Mouse (Mus musculus) neural tube, embryonic 11.5 days (tissue): ENCODE data around the gene Plppr2. TPM values are rescaled to one million over a fixed set of nuclear protein-coding genes. Genes with fewer than 3 reads are reported as not detected.
A peak's percentile ranks its signal among the peaks of the same experiment; 100 is the strongest.

Experiments used
- ATAC-seq: fragments of 200-750 bp; cut with Nextera tagmentation; 2 replicates; pipeline ENCODE4 v1.8.0; 2017; ENCODE audit warnings: moderate number of reproducible peaks, mild to moderate bottlenecking, moderate TSS enrichment, moderate library complexity; ENCODE audit not compliant: insufficient read depth, low FRiP score, low TSS enrichment
- DNase-seq: peaks from one replicate; pipeline ENCODE4 v3.0.0-alpha.2; 2015; ENCODE audit warnings: low spot score
- H3K27ac ChIP-seq: fragments of 300-500 bp; sonication (generic); 2 replicates; pipeline ENCODE4 v1.5.1; 2014; ENCODE audit warnings: low read depth, mild to moderate bottlenecking, low read length
- H3K27me3 ChIP-seq: fragments of 300-500 bp; sonication (generic); 2 replicates; pipeline ENCODE4 v1.6.1; 2014; ENCODE audit warnings: mild to moderate bottlenecking, low read length, mixed read lengths; ENCODE audit not compliant: control insufficient read depth, insufficient read depth
- H3K36me3 ChIP-seq: fragments of 300-500 bp; sonication (generic); 2 replicates; pipeline ENCODE4 v1.6.1; 2014; ENCODE audit warnings: mild to moderate bottlenecking, low read length, moderate library complexity, mixed read lengths; ENCODE audit not compliant: control insufficient read depth, insufficient read depth
- H3K4me1 ChIP-seq: fragments of 300-500 bp; sonication (generic); 2 replicates; pipeline ENCODE4 v1.6.1; 2014; ENCODE audit warnings: low read length, mixed read lengths; ENCODE audit not compliant: control insufficient read depth, insufficient read depth
- H3K4me2 ChIP-seq: fragments of 300-500 bp; sonication (generic); 2 replicates; pipeline ENCODE4 v1.6.1; 2014; ENCODE audit warnings: low read depth, mild to moderate bottlenecking, moderate library complexity
- H3K4me3 ChIP-seq: fragments of 300-500 bp; sonication (generic); 2 replicates; pipeline ENCODE4 v1.5.1; 2014; ENCODE audit warnings: low read depth, low read length
- H3K9ac ChIP-seq: fragments of 300-500 bp; sonication (generic); 2 replicates; pipeline ENCODE4 v1.6.1; 2014; ENCODE audit warnings: mild to moderate bottlenecking, low read length
- H3K9me3 ChIP-seq: fragments of 300-500 bp; sonication (generic); 2 replicates; pipeline ENCODE4 v1.6.1; 2016; ENCODE audit warnings: low read length; ENCODE audit not compliant: control insufficient read depth
- WGBS: fragments of 180-500 bp; shearing (Covaris S2); extraction: QIAGEN DNeasy Blood & Tissue Kit; methylation state at CpG from one replicate; pipeline ENCODE4 v1.1.7; 2014; 5-methylcytosine and 5-hydroxymethylcytosine counted together
- polyA plus RNA-seq: library from polyadenylated mRNA; unstranded; fragments of >200 nt; fragmentation: Nextera tagmentation; extraction: Ambion mirVana; gene quantifications from 2 replicates; pipeline ENCODE4 v1.2.1, GENCODE M21; 2014

Gene Plppr2
- polyA plus RNA-seq, 1 experiment from 2014 or later = 27.7 TPM

DNA sequence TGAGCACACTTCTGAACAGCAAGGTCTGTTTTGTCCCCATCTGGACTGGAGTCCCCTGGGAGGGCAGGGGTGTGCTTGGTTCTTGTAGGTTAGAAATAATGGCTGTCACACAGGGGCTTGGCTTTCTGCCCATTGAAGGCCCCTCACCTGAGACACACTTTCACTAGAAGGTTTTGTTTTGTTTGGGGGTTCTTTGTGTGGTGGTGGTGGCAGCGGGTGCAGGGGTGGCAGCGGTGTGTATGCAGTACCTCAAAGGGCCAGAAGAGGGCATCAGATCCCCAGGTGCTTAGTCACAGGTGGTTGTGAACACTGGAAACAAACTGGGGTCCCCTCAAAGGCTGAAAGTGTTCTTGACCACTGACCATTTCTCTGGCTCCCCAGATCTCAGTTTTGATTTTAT lies 41.1 kb downstream of the Plppr2 start:
- H3K4me3 ChIP-seq = no peak overlapping the region
- H3K4me1 ChIP-seq = no peaks in the 10 kb centered on the region
- H3K27ac ChIP-seq = no peak overlapping the region
- no peaks in the 10 kb centered on the region for H3K9me3 ChIP-seq
- H3K9ac ChIP-seq = no peak overlapping the region
- no peak overlapping the region for H3K4me2 ChIP-seq
- ATAC-seq (no peak), DNase-seq (no peak)
- 18% methylated on average over 2 of the region's 2 CpGs for WGBS
- H3K27me3 ChIP-seq = no peaks in the 10 kb centered on the region
- H3K36me3 ChIP-seq = no peaks in the 10 kb centered on the region

DNA sequence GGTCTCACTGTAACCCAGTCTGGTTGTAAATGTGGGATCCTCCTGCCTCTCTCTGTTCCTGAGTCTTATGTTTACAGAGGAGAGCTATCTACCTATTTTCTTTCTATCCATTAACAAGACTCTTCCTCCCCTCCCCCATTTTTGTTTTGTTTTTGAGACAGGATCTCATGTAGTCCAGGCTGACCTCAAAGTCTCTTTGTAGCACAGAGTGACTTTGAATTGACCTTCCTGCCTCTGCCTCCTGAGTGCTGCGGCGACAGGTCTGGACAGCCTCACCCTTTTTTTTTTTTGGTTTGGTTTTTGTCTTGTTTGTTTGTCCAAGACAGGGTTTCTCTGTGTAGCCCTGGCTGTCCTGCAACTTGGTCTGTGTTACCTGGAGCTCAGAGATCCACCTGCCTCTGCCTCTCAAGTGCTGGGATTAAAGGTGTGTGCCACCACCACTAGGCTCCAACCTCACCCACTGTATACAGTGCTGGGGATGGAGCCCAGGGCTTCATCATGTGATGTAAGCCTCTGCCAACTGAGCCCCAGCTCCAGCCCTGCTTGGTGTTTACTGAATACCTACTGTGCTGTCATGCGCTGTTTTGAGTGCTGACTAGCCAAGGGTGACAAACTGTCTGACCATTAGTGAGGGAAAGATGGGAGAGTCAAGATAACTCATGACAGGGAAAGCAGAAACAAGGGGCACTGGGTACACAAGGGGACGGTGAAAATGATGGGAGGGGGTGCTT lies 41.7 kb downstream of the Plppr2 start:
- Histone ChIP-seq H3K4me2 (no peak overlapping the region), H3K27ac (no peak overlapping the region), H3K9me3 (no peaks in the 10 kb centered on the region), H3K27me3 (no peaks in the 10 kb centered on the region), H3K36me3 (no peaks in the 10 kb centered on the region), H3K4me3 (no peak overlapping the region), H3K4me1 (no peaks in the 10 kb centered on the region), H3K9ac (no peak overlapping the region)
- DNase-seq (no peak), ATAC-seq (no peak)
- 87% methylated on average over 4 of the region's 4 CpGs for WGBS

DNA sequence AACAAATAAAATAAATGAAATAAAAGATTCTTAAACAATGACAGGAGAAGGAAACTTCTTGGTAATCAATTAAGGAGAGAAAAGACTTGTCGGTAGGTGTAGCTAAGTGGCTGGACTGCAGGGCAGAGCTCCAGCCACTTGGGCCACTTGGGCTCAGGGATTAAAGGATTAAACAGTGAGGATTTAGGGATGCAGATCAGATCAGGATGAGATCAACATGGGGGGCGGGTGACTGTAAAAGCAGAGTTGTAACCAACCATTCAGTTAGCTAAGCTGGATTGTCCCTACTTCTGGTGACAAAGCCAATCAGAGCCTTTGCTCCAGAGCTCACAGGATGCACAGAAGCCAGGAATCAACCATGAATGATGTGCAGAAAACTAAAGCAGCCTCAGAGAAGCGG lies 47.1 kb downstream of the Plppr2 start:
- Histone ChIP-seq H3K9me3 (no peaks in the 10 kb centered on the region), H3K4me3 (no peak overlapping the region), H3K4me2 (no peak overlapping the region), H3K4me1 (peaks cover 6% of the 10 kb centered on the region), H3K27me3 (peaks cover 27% of the 10 kb centered on the region), H3K36me3 (no peaks in the 10 kb centered on the region), H3K9ac (no peak overlapping the region), H3K27ac (no peak overlapping the region)
- WGBS = 37% methylated on average over 3 of the region's 3 CpGs
- ATAC-seq (no peak), DNase-seq (no peak)

DNA sequence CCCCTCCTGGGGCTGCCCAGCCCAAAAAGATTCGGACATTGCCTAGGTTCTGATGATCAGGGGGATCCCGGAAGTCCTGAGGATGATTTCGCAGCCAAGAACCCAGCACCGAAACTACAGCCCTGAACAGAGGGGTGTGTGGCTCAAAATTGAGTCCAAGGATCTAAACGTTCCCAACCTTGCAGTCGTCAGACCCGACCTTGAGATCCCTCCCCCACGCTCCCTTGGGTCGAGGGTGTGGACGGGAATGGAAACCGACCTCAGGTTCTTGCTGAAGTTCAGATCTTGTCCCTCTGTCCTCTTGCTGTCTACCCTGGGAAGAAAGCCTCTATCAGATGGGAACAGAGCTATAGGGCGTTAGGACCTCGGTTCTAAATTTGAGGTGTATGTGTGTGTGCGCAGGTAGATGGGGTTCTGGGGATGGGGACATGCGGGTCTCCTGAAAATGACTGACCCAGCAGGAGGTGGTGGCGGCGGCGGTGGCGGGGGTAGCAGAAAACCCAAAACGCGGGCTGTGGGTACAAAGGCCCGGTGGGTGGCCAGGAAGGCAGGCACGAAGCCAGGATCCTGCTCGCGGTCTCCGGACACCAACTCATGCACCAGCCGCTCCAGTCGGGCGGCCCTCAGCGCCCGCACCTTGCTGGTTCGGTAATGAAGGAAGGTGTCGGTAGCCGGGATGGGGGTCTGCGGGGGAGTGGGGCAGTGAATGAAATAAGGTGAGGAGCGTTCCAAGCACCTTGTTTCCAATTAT lies 50.9 kb downstream of the Plppr2 start:
- H3K4me1 ChIP-seq = peaks cover 16% of the 10 kb centered on the region
- H3K4me2 ChIP-seq = peak overlapping the region; percentile 77; the same call in 1 of the 2 replicates
- H3K27me3 ChIP-seq = peaks cover 57% of the 10 kb centered on the region
- ATAC-seq = no peak
- no peaks in the 10 kb centered on the region for H3K9me3 ChIP-seq
- no peak for DNase-seq
- H3K4me3 ChIP-seq = no peak overlapping the region
- 7% methylated on average over 36 of the region's 36 CpGs for WGBS
- no peaks in the 10 kb centered on the region for H3K36me3 ChIP-seq
- no peak overlapping the region for H3K9ac ChIP-seq
- H3K27ac ChIP-seq = no peak overlapping the region

DNA sequence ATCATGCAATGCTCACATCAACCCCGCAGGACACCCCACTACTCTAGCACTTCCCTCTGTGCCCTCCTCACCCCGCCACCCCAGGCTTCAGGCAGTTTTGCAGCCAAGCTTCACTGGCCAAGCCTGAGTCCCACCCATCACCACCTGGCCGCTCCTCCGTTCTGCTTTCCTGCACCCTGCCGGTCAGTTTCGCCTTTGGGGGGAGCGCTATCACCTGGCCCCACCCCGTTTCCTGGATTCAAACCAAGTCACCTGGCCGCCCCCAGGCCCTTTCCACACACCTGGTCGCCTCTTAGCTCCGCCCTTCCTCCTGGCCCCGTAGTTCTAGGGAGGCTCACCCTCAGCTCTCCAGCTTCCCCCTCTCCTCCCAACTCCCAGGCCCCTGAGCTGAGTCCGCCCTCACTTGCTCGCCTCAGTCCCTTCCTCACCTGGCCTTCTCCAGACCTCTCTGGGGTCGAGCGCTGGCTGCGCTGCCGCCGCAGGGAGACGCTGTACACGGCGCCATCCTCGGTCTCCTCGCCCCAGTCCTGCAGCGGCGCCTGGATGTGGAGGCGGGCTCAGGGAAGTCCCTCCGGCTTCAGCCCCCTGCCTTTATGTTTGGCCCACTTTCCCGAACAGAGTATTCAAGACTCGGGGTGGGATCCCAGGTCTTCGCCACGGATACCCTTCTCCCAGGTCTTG lies 51.7 kb downstream of the Plppr2 start:
- DNase-seq (peak; percentile 53), ATAC-seq (no peak)
- H3K9ac ChIP-seq = peak overlapping the region; percentile 15; the same call in 1 of the 2 replicates
- peak overlapping the region; percentile 77 for H3K4me2 ChIP-seq
- WGBS = 1% methylated on average over 32 of the region's 32 CpGs
- H3K4me1 ChIP-seq = peaks cover 16% of the 10 kb centered on the region
- no peaks in the 10 kb centered on the region for H3K9me3 ChIP-seq
- H3K4me3 ChIP-seq = peak overlapping the region; percentile 42
- peaks cover 57% of the 10 kb centered on the region for H3K27me3 ChIP-seq
- no peak overlapping the region for H3K27ac ChIP-seq
- H3K36me3 ChIP-seq = no peaks in the 10 kb centered on the region

DNA sequence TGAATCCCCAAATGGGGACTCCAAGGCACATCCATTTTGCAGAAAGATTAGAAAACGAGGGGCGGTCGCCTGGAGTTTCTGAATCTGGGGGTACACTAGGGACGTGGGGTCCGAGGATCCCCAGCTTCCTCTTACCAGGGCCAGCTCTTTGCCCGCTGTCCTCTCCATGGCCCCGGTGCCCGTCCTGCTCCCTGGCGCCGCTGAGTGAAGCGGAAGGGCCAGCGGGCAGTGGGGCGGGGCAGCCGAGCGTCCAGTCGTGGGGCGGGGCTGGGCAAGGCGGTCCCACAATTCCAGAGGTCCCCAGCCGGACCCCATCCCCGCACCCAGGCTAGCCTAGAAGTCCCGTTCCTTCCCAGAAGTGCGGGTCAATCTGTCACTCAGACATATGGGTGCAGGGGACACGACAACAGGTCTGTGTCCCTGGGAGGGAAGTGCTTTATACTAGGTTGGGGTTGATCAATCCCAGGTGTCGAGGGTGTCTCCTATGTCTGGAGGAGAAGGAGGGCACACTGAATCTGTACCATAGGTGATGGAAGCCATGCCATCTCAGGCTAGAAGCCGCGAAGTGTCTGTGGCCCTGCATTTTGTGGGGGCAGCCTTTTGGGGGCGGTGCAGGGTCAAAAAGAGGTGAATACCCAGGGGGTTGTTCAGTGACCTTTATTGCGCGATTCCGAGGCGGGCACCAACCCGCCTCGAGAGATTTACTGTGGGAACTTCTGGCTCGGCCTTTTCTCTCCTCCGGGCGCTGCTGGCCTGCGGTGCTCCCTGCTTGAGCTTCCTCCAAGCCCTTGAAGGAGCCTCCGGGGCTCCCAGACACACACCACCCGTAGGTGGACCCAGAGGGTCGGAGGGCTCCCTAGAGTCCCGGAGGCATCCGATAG lies 52.6 kb downstream of the Plppr2 start, which contains the start of gene Rgl3:
Gene Rgl3, minus strand, starts transcription at position 217 of the 881 bp plus-strand sequence.
- ATAC-seq (0 out of 2 replicates have a peak, but pooled peaks have one; percentile 36), DNase-seq (peak; percentile 38)
- H3K4me3 ChIP-seq = peak within 1 kb of the TSS; percentile 42
- peaks cover 16% of the 10 kb centered on the region for H3K4me1 ChIP-seq
- peaks cover 57% of the 10 kb centered on the region for H3K27me3 ChIP-seq
- no peaks in the 10 kb centered on the region for H3K36me3 ChIP-seq
- no peaks in the 10 kb centered on the region for H3K9me3 ChIP-seq
- H3K27ac ChIP-seq = no peak within 1 kb of the TSS
- H3K9ac ChIP-seq = peak within 1 kb of the TSS; percentile 50
- WGBS = under 1% methylated on average over 42 of the region's 42 CpGs
- peak within 1 kb of the TSS; percentile 77 for H3K4me2 ChIP-seq

DNA sequence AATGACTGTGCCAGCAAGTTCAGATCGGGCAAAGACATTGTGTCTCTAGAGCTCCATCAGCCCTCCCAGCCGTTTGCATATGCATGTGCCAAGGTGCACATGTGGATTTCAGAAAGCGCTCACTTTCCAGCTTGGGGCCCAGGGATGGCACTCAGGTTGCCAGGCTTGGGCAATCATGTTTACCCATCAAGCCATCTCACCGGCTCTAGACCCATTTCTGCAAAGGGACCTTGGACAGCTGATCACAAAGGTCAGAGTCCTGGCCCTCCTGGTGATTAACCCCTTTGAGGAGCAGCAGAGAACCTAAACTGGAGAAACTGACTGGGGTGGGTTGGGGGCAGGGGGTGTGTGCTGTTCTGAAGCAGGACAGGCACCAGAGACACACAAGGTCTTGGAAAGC lies 55.4 kb downstream of the Plppr2 start:
- Histone ChIP-seq H3K9ac (no peak overlapping the region), H3K27me3 (peaks cover 48% of the 10 kb centered on the region)

More for the DNA sequence above, 55.4 kb downstream of the Plppr2 start:
- Histone ChIP-seq H3K4me2 (no peak overlapping the region), H3K4me3 (no peak overlapping the region), H3K27ac (no peak overlapping the region), H3K9me3 (no peaks in the 10 kb centered on the region), H3K4me1 (peaks cover 16% of the 10 kb centered on the region), H3K36me3 (no peaks in the 10 kb centered on the region)
- ATAC-seq = no peak
- 85% methylated on average over 4 of the region's 4 CpGs for WGBS
- no peak for DNase-seq
